Mouse (Mus musculus) kidney, adult 2 months (tissue): Measurements from ENCODE around the gene Dnajb4. TPM values are rescaled to one million over a fixed set of nuclear protein-coding genes. Genes with fewer than 3 reads are reported as not detected.
"Not testable (repeated sequence)": the region's sequence is repeated elsewhere in the genome, so short reads cannot be mapped to it uniquely, and the experiment has no call there.

Experiments used
- DNase-seq: peaks from one replicate; pipeline ENCODE4 v3.0.0; 2021
- H3K27ac ChIP-seq: fragments of 200-500 bp; 2 replicates; pipeline ENCODE4 v1.5.1; 2012; ENCODE audit warnings: low read depth, low read length, control low read depth, inconsistent platforms; ENCODE audit not compliant: insufficient read depth
- H3K27me3 ChIP-seq: fragments of 200-500 bp; replicated peaks from 2 replicates; pipeline ENCODE4 v1.6.1; 2012; ENCODE audit warnings: mild to moderate bottlenecking, moderate library complexity, low read length, inconsistent platforms; ENCODE audit not compliant: control insufficient read depth, insufficient read depth
- H3K36me3 ChIP-seq: fragments of 200-500 bp; 2 replicates; pipeline ENCODE4 v1.6.1; 2012; ENCODE audit warnings: mild to moderate bottlenecking, moderate library complexity, low read length, inconsistent platforms; ENCODE audit not compliant: control insufficient read depth, insufficient read depth
- H3K4me1 ChIP-seq: fragments of 200-500 bp; 2 replicates; pipeline ENCODE4 v1.6.1; 2011; ENCODE audit warnings: low read length; ENCODE audit not compliant: control insufficient read depth, insufficient read depth
- H3K4me3 ChIP-seq: fragments of 200-500 bp; 2 replicates; pipeline ENCODE4 v1.5.1; 2011; ENCODE audit warnings: mild to moderate bottlenecking, low read depth, low read length, control low read depth; ENCODE audit not compliant: insufficient read depth
- CTCF ChIP-seq: fragments of 200-500 bp; conservative IDR thresholded peaks from 2 replicates; pipeline ENCODE4 v1.5.1; 2011; ENCODE audit warnings: low read depth, mild to moderate bottlenecking, control low read depth, low read length, moderate library complexity, mixed read lengths; ENCODE audit not compliant: insufficient read depth, insufficient read length
- POLR2A ChIP-seq: fragments of 200-500 bp; IDR thresholded peaks from one replicate; pipeline ENCODE4 v1.6.1; 2011; ENCODE audit warnings: low read depth, low read length, control low read depth
- WGBS: fragments of 180-500 bp; shearing (Covaris S2); methylation state at CpG from one replicate; pipeline ENCODE4 v1.1.7; 2018; 5-methylcytosine and 5-hydroxymethylcytosine counted together
- polyA plus RNA-seq: library from polyadenylated mRNA; depleted of rRNA; stranded (reverse); fragments of >200 nt; gene quantifications from 2 replicates; pipeline ENCODE4 v1.2.3, GENCODE M21; 2012

Dnajb4 gene
- polyA plus RNA-seq, 1 experiment: 9.8 TPM

DNA sequence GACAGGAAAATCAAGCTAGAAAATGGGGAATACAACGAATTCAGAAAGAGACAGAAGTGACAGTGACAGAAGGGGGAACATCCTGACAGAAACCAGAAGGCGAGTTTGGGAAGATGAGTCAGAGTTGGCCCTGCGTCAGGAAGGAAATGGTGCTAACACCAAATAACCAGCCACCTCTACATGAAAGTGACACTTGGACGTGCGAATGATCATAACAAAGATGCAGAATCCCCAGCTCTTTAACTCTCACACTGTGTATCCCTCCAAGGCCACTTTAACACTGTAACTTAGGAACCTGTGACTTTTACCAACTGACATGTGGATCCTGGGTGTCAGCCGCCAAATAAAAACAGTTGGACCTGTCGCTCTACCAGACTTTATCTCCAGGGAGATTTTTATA is 60.7 kb downstream of the Dnajb4 start:
- Histone ChIP-seq H3K27ac (peak overlapping the region; percentile 95), H3K27me3 (no peaks in the 10 kb centered on the region), H3K4me3 (no peak overlapping the region), H3K4me1 (peaks cover 60% of the 10 kb centered on the region), H3K36me3 (no peaks in the 10 kb centered on the region)
- 27% methylated on average over 7 of the region's 7 CpGs for WGBS
- TF ChIP-seq CTCF (no peak), POLR2A (no peak)
- DNase-seq: peak; percentile 61

GRCm38 (mm10) chr3:152147085-152147831 is 62.8 kb downstream of the Dnajb4 start:
- Histone ChIP-seq H3K27me3 (no peaks in the 10 kb centered on the region), H3K4me1 (peaks cover 55% of the 10 kb centered on the region), H3K27ac (peak overlapping the region; percentile 55), H3K4me3 (no peak overlapping the region), H3K36me3 (no peaks in the 10 kb centered on the region)
- TF ChIP-seq CTCF: no peak
- TF ChIP-seq POLR2A: no peak
- DNase-seq: peak; percentile 51
- 38% methylated on average over 12 of the region's 12 CpGs for WGBS

DNA sequence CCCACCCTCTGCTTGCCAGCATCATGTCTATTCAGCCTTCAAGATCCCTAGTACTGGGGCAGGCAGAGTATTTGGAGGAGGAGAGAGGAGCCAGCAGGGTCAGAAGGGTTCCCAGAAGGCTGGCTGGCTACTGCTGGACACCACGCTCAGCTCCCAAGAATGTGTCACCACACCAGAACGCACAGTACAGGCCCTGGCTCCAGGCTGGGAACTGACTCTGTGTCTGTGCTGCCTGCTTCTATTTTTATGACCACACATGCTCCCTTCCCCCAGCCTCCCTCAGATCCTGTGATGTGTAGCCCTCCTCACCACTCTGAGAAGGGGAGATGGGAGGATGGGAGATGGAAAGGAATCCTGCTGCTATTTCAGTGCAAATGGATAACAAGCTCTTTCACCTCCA is 64.9 kb downstream of the Dnajb4 start:
- DNase-seq: peak; percentile 75
- Histone ChIP-seq H3K4me1 (peaks cover 45% of the 10 kb centered on the region), H3K27me3 (no peaks in the 10 kb centered on the region), H3K36me3 (no peaks in the 10 kb centered on the region), H3K4me3 (no peak overlapping the region), H3K27ac (no peak overlapping the region)
- 12% methylated on average over 2 of the region's 2 CpGs for WGBS
- TF ChIP-seq CTCF (no peak), POLR2A (no peak)

DNA sequence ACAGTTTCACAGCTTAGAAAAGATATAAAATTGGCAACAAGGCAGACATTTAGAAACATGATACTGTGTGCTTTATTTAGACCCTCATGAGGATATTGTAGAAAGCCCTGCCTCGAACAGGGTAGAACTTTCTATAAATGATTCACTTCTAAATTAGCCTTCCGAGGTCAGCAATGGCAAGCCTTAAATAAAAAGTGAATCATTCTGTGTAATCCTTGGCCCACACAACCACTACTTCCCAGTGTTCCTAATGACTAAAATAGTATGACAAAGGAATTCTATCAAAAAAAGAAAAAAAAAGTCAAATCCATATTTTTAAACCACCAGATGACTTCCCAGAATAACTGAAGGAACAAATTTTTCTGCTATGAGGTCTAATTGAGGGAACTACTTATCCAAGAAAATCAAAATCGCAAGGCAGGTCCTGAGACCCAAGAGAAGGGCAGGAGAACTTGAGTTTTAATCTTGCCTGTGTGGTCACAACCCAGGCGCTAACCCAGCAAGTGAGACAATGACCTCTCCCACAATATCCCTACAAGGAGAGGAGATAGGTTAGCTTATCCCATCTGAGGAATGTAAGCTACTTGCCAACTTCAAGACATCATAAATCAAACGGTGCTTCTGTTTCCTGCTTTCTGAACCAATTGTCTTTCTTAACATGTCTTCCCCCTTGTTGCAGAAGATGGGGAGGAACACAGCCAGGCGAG is 67.0 kb downstream of the Dnajb4 start:
- Histone ChIP-seq H3K27me3 (no peaks in the 10 kb centered on the region), H3K4me3 (no peak overlapping the region), H3K4me1 (peaks cover 31% of the 10 kb centered on the region), H3K36me3 (no peaks in the 10 kb centered on the region), H3K27ac (peak overlapping the region; percentile 48; the same call in 1 of the 2 replicates)
- DNase-seq: peak; percentile 80
- 24% methylated on average over 6 of the region's 6 CpGs for WGBS
- TF ChIP-seq CTCF: no peak
- no peak for TF ChIP-seq POLR2A

DNA sequence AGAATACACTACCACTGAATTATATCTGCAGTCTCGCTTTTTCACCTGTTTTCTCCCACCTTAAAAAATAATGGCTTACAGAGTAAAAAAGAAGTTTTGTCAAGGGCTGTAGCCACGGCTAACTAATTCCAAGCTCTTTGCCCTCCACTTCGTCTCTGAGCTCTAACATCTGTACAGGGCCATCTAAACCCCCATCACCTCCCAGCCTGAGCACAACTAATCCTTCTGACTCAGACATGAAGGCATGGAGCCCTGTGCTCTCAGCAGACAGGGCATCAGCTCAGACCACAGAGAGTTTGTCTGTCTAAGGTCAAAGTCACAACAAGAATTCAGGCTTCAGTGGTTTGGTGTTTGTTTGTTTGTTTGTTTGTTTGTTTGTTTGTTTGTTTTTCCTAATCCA is 68.0 kb downstream of the Dnajb4 start:
- H3K36me3 ChIP-seq: no peaks in the 10 kb centered on the region
- peaks cover 21% of the 10 kb centered on the region for H3K4me1 ChIP-seq
- no peak overlapping the region for H3K4me3 ChIP-seq
- DNase-seq: no peak
- H3K27ac ChIP-seq: peak overlapping the region; percentile 58; the same call in 1 of the 2 replicates
- no peaks in the 10 kb centered on the region for H3K27me3 ChIP-seq
- WGBS: 57% methylated on average over 3 of the region's 3 CpGs
- TF ChIP-seq CTCF (no peak), POLR2A (no peak)

GRCm38 (mm10) chr3:152139308-152139707 is 70.8 kb downstream of the Dnajb4 start:
- not testable (repeated sequence) for DNase-seq, H3K36me3 ChIP-seq, H3K4me3 ChIP-seq, H3K4me1 ChIP-seq, H3K27ac ChIP-seq, H3K27me3 ChIP-seq
- WGBS: 97% methylated on average over 3 of the region's 3 CpGs

DNA sequence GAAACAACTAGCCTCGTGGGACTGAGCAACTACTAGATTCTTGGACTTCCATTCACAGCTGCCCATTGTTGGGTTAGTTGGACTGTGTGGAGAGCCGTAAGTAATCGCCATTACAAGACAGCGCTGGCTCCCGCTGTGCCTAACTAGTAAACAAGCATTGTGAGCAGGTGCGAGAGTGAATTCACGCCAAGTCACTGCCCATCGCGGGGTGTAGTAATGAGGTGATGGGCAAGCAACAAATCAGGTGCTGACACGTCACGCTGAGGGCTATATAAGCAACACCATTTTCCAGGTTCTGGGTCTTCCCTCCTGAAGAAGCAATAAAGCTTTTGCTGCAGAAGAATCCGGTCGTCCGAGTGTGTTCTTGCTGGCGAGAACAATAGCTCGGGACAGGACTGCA is 74.0 kb downstream of the Dnajb4 start:
- not testable (repeated sequence) for DNase-seq, H3K27ac ChIP-seq, H3K4me1 ChIP-seq, H3K4me3 ChIP-seq, H3K27me3 ChIP-seq, H3K36me3 ChIP-seq
- 94% methylated on average over 16 of the region's 16 CpGs for WGBS
